Mouse (Mus musculus) heart, embryonic 11.5 days (tissue): ENCODE measurements around the gene Cyb5rl. TPM values are rescaled to one million over a fixed set of nuclear protein-coding genes. Genes with fewer than 3 reads are reported as not detected.

Experiments
- ATAC-seq: fragments of 200-750 bp; cut with Nextera tagmentation; replicated peaks from 2 replicates; pipeline ENCODE4 v1.8.0; 2017; ENCODE audit warnings: moderate library complexity; ENCODE audit not compliant: insufficient number of reproducible peaks, low FRiP score, low TSS enrichment
- H3K27ac ChIP-seq: fragments of 300-500 bp; sonication (generic); 2 replicates; pipeline ENCODE4 v1.5.1; 2014; ENCODE audit warnings: mild to moderate bottlenecking, low read depth, low read length
- H3K27me3 ChIP-seq: fragments of 300-500 bp; sonication (generic); 2 replicates; pipeline ENCODE4 v1.6.1; 2014; ENCODE audit warnings: mild to moderate bottlenecking, low read length, mixed read lengths; ENCODE audit not compliant: control insufficient read depth, insufficient read depth
- H3K36me3 ChIP-seq: fragments of 300-500 bp; sonication (generic); 2 replicates; pipeline ENCODE4 v1.6.1; 2014; ENCODE audit warnings: mild to moderate bottlenecking, low read length, moderate library complexity, mixed read lengths; ENCODE audit not compliant: control insufficient read depth, insufficient read depth
- H3K4me1 ChIP-seq: fragments of 300-500 bp; sonication (generic); 2 replicates; pipeline ENCODE4 v1.6.1; 2014; ENCODE audit warnings: low read length; ENCODE audit not compliant: control insufficient read depth, insufficient read depth
- H3K4me2 ChIP-seq: fragments of 300-500 bp; sonication (generic); 2 replicates; pipeline ENCODE4 v1.6.1; 2014; ENCODE audit warnings: mild to moderate bottlenecking, moderate library complexity
- H3K4me3 ChIP-seq: fragments of 300-500 bp; sonication (generic); 2 replicates; pipeline ENCODE4 v1.5.1; 2014; ENCODE audit warnings: low read depth, low read length
- H3K9ac ChIP-seq: fragments of 300-500 bp; sonication (generic); 2 replicates; pipeline ENCODE4 v1.6.1; 2014; ENCODE audit warnings: mild to moderate bottlenecking, low read depth, low read length, moderate library complexity
- H3K9me3 ChIP-seq: fragments of 300-500 bp; sonication (generic); replicated peaks from 2 replicates; pipeline ENCODE4 v1.6.1; 2016; ENCODE audit warnings: low read length; ENCODE audit not compliant: control insufficient read depth
- WGBS: fragments of 180-500 bp; shearing (Covaris S2); extraction: QIAGEN DNeasy Blood & Tissue Kit; methylation state at CpG from one replicate; pipeline ENCODE4 v1.1.7; 2014; ENCODE audit not compliant: insufficient replicate concordance; 5-methylcytosine and 5-hydroxymethylcytosine counted together
- polyA plus RNA-seq: library from polyadenylated mRNA; unstranded; fragments of >200 nt; fragmentation: Nextera tagmentation; extraction: Ambion mirVana; gene quantifications from 2 replicates; pipeline ENCODE4 v1.2.1, GENCODE M21; 2014

The Cyb5rl gene
- polyA plus RNA-seq, 1 experiment from 2014 or later = 3.7 TPM

DNA sequence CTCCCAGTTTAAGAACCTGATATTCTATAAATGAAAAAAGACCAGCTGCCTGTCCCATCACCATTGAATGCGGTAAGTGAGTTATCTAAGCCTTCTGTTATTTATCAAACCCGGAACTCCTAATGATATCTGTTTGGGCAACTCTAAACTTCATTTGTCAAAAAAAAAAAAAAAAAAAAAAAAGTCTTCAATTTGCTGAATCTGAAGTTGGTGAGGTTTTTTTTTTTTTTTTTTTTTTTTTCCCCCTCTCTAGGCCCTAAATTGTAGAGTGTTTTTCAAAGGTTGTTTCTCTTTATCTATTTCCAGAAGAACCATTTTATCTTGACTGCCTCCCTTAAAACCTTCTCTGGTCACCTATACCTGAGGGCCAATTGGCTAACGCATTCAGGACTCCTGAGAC, 68.1 kb downstream of the Cyb5rl start:
- H3K9ac ChIP-seq = no peak overlapping the region
- H3K4me2 ChIP-seq = no peak overlapping the region
- H3K27me3 ChIP-seq = no peaks in the 10 kb centered on the region
- no peaks in the 10 kb centered on the region for H3K9me3 ChIP-seq
- H3K36me3 ChIP-seq = no peaks in the 10 kb centered on the region
- H3K27ac ChIP-seq = no peak overlapping the region
- ATAC-seq = no peak
- no peak overlapping the region for H3K4me3 ChIP-seq
- H3K4me1 ChIP-seq = peaks cover 27% of the 10 kb centered on the region
- WGBS = 76% methylated on average over 3 of the region's 3 CpGs

- 70% methylated on average over 5 of the region's 5 CpGs for WGBS
- Histone ChIP-seq H3K27me3 (no peaks in the 10 kb centered on the region), H3K36me3 (no peaks in the 10 kb centered on the region), H3K4me1 (peaks cover 30% of the 10 kb centered on the region), H3K9me3 (no peaks in the 10 kb centered on the region), H3K4me3 (no peak overlapping the region), H3K27ac (no peak overlapping the region), H3K4me2 (no peak overlapping the region), H3K9ac (no peak overlapping the region)
- no peak for ATAC-seq
These were observed 68.9 kb downstream of the Cyb5rl start for GRCm38 (mm10) chr4:107135663-107136062.

DNA sequence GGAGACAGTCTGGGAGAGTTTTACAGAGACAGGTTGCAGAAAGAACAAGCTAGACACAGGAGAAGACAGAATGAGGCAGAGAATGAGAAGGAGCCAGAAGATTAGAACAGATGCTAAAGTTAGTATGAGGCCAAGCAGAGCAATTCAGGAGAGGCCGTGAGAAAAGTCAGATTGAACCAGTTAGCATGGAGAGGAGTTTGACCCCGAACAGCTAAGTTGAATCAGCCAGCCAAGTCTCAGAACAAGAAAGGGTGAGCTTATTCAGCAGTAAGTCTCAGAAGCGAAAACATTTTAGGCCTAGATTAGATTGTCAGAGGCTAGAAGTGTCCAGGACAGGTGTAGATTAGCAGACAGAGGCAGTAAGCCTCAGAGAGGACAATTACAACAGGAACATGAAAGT, 69.7 kb downstream of the Cyb5rl start:
- peaks cover 30% of the 10 kb centered on the region for H3K4me1 ChIP-seq
- H3K27ac ChIP-seq = no peak overlapping the region
- ATAC-seq = no peak

More for the DNA sequence above, 69.7 kb downstream of the Cyb5rl start:
- no peaks in the 10 kb centered on the region for H3K36me3 ChIP-seq
- no peaks in the 10 kb centered on the region for H3K27me3 ChIP-seq
- no peak overlapping the region for H3K9ac ChIP-seq
- H3K4me3 ChIP-seq = no peak overlapping the region
- no peak overlapping the region for H3K4me2 ChIP-seq
- 25% methylated on average over 3 of the region's 3 CpGs for WGBS
- no peaks in the 10 kb centered on the region for H3K9me3 ChIP-seq

Other genes starting within 250 kb of the Cyb5rl start
- 54.2 and 63.4 TPM in 2 replicates for gene Ssbp3, start 156.3 kb upstream of the Cyb5rl start, polyA plus RNA-seq
- gene Mrpl37, start 120 bp upstream of the Cyb5rl start, polyA plus RNA-seq = 108 and 113 TPM in 2 replicates
- not detected in 2 replicates for gene Cdcp2, start 29.9 kb downstream of the Cyb5rl start, polyA plus RNA-seq
- 302 and 326 TPM in 2 replicates for gene Tmem59, start 111.4 kb downstream of the Cyb5rl start, polyA plus RNA-seq
- 19.0 and 19.6 TPM in 2 replicates for gene Tceanc2, start 112.1 kb downstream of the Cyb5rl start, polyA plus RNA-seq
- not detected in 2 replicates for gene Ldlrad1, start 142.2 kb downstream of the Cyb5rl start, polyA plus RNA-seq
- gene Lrrc42, start 186.5 kb downstream of the Cyb5rl start, polyA plus RNA-seq = 70.4 and 79.3 TPM in 2 replicates
- gene Hspb11, start 186.6 kb downstream of the Cyb5rl start, polyA plus RNA-seq = 35.1 and 38.7 TPM in 2 replicates
- gene Dio1, start 240.2 kb downstream of the Cyb5rl start, polyA plus RNA-seq = not detected in 2 replicates
- gene Yipf1, start 247.4 kb downstream of the Cyb5rl start, polyA plus RNA-seq = 41.6 and 43.8 TPM in 2 replicates